Mouse (Mus musculus): ENCODE measurements around the gene Adamts9.

Adamts9 gene

DNA sequence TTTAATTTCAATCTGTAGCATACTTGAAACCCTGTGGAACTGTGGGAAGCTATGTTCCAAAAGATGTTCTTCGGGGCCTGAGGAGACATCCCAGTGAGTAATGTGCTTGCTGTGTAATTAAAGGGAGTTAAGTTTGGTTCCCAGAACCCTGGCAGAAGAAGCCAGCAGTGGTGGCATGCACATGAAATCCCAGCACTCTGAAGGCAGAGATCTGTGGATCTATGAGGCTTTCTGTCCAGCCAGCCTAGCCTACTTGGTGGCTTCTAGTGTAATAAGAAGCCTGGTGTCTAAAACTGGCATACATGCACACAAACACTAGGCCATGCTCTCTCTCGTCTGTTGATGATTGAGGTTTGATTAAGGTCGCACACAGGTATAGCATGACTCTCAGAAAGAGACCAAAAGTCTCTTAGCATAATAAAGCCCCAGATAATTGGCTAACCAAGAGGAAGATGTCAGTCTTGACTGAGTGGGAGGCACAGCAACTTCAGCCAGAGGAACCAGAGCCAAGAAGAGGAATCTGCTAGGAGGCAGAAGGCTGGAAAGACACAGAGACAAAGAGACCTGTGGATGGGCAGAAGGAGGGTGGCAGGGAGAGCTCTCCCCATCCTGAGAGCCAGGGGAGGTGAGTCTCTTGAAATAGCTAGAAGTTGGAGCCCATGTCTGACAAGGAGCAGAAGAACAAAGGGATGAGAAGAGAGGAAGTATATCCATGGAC, 138.9 kb downstream of the Adamts9 start:
- DNase-seq (ENCODE audit: low read depth) = no peak

GRCm38 (mm10) chr6:92803213-92803612, 140.1 kb downstream of the Adamts9 start:
- DNase-seq (ENCODE audit: low read depth) = no peak

DNA sequence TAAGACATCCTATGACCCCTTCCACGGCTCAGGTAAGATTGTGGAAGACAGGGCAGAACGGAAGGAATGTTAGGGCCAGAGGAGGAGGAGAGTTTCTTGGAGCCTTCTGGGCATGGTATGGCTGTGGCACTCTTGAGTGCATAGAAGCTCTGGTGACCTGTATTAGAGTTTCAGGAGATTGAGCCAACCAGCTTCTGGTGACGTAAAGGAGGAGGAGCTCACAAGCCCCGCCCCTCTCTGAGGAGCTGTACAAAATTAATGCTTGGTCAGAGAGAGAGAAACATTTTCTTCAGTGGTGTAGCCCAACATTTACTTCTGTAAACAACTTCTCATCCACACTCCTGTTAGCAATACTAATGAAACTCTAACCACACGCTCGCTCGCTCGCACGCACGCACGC, 140.9 kb downstream of the Adamts9 start:
- DNase-seq (ENCODE audit: low read depth) = no peak

DNA sequence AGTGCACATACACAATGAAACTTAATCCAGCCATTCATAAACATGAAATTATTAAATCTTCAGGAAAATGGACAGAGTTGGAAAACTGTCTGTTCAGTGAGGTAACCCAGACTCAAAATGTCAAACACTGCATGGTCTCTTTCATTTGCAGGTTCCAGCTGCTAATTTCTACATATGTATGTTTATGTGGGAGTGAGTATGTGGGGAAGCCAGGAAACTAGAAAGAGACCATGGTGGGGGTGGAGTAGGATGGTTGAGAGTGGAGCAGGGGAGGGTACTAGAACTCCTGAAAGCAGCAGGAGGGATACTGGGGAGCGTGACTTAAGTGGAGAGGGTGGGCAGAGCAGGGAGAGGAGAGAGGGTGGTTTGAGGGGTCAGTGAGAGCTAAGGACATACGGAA, 141.8 kb downstream of the Adamts9 start:
- no peak for DNase-seq (ENCODE audit: low read depth)

DNA sequence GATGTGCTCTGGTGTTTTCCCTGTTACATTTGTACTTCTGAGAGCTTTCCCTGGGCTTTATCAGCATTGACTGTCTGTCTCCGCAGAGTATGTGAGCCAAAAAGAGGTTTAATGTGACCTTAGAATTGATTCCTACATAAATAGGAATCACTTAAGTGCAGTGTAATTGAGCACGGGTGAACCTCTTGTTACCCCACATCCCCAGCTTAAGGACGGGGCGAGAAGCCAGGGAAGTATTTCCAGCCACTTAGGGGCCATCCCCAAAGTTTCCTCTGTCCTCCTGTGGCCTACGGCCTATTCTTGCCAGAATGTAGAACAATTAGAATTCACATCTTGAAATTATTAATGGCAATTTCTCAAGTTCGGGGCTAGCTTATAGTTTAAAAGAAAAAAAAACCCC, 149.5 kb downstream of the Adamts9 start:
- no peak for DNase-seq (ENCODE audit: low read depth)

DNA sequence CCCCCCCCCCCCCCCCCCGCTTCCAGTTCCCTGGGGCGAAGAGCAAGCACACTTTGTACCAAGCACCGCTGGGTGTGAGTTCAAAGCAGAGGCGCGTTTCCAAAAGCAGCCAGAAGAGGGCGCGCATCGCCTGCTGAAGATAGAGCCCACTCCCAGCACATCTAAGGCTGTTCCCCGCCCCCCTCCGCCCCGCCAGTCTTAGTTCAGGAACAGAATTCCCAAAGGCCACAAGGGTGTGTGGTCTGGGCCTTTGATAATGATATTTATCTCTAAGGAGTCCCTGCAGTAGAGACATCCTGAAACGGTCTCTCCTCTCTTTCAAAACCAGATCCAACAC, 155.9 kb downstream of the Adamts9 start:
- peak; percentile 9 for DNase-seq (ENCODE audit: low read depth)

- no peak for DNase-seq (ENCODE audit: low read depth)
Measured at GRCm38 (mm10) chr6:92786701-92787375, 156.5 kb downstream of the Adamts9 start.

DNA sequence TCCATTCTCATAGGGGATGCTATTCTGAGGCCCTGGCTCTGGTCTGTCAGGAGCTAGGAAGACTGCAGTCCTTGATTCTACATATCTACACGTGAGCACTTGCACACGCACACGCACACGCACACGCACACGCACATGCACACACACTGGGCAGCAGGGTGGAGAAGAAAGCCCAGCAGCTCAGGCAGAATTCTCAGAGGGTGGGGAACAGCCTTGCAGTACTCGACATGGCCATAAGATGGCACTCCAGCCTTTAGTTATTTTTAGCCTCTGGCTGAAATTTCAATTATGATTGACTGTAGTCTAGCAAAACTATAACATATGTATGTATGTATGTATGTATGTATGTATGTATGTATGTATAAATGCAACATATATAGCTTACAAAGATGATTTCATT, 158.5 kb downstream of the Adamts9 start:
- peak; percentile 11 for DNase-seq (ENCODE audit: low read depth)

DNA sequence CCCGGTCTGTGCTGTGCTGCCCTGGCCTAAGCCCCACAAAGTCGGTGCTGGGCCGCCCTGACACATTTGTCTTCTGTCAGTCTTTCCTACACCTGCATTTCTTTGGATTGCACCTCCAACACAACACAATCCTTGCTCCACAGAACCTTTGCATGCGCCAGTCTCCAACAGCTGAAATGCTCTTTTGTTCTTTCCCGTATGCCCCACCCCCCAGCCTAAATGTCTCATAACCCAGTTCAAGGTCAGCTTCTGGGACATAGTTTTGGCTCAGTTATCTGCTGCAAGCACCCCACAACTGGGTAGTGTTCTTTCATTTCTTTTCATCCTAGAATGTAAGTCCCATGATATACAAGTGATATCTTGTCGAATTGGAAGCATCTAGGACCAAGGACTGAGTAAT, 161.8 kb downstream of the Adamts9 start:
- DNase-seq (ENCODE audit: low read depth) = no peak

DNA sequence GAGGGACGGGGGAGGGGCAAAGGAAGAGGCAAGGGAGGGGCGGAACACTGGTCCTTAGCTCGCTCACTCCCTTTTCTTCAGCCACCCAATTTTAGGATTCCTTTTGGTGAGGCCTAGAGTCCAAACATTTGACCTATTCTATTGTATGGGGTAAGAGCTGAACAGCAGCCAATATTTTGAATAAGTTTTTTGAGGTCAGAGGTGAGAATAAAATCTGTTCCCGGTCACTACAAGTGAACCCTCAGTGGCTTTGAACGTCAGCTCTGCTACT, 163.4 kb downstream of the Adamts9 start:
- DNase-seq (ENCODE audit: low read depth) = no peak

DNA sequence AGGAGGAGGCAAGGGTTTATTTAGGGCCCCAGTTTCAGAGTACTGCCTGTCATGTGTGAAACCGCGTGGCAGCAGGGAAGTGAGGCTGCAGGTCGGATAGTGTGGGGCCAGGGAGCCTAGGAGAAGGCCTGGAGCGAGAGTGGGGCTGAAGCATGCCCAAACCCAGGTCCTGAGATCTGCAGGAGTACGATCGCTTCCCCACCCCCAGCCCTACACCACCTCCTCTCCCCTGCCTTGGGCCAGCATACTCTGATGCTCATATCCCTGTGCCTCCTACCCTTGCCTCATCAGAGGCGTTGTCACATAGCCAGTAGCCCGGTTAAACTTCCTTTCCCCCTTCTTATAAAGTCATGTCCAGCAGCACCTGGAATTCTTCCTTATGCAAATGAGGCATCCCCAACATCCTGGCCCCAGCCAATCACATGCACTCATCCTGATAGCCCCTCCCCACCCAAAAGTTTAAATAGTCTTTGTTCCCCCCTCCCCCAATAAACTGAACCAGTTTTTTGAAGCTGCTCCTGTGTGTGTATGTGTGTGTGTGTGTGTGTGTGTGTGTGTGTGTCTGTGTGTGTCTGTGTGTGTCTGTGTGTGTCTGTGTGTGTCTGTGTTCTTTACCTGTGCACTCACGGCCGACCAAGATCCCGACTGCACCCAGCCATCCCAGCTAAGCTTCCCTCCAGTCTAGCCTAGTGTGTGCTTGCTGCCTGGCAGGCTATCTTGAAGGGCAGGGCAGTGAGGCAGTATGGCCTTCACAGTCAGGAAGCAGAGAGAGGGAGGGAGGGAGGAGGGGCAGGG, 164.0 kb downstream of the Adamts9 start:
- DNase-seq (ENCODE audit: low read depth) = no peak

GRCm38 (mm10) chr6:92776356-92776755, 166.9 kb downstream of the Adamts9 start:
- peak; percentile 5 for DNase-seq (ENCODE audit: low read depth)

GRCm38 (mm10) chr6:92762372-92762771, 180.9 kb downstream of the Adamts9 start:
- DNase-seq (ENCODE audit: low read depth) = no peak

DNA sequence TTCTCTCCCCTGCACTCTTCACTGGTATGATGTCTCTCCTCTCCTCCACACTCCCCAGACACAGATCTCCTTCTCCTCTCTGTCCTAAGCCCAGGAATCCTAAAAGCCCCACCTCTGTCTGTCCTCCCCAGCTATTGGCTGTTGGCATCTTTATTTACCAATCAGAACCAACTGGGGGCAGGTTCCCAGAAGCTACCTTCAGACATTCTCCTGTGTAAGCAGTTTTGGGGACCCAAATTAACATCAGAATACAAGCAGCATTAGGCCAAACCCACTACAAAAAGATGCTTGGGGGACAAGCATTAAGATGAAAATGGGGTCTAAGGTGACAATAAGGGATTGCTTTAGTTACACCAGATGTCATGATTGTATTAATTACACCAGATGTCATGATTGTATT, 183.7 kb downstream of the Adamts9 start:
- no peak for DNase-seq (ENCODE audit: low read depth)

- no peak for DNase-seq (ENCODE audit: low read depth)
Measured at GRCm38 (mm10) chr6:92755826-92756225, 187.5 kb downstream of the Adamts9 start.

DNA sequence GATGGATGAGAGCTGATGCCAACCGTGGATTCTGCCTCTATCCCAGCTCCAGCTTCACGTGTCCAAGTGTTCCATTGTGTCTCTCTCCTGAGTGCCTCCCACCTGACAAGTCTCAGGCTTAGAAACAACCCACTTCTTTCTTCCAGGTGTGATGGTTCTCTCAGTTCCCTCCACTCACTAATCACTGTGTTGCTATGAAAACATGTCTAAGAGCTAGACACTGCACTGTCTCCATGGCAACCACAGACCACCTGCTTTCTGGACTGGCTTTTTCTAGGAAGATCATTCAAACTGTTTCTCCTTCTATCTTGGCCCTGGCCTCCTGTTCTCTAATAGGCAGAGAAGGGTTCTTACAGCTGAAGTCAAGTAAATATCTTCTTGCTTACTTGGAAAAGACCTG, 190.6 kb downstream of the Adamts9 start:
- DNase-seq (ENCODE audit: low read depth) = no peak

DNA sequence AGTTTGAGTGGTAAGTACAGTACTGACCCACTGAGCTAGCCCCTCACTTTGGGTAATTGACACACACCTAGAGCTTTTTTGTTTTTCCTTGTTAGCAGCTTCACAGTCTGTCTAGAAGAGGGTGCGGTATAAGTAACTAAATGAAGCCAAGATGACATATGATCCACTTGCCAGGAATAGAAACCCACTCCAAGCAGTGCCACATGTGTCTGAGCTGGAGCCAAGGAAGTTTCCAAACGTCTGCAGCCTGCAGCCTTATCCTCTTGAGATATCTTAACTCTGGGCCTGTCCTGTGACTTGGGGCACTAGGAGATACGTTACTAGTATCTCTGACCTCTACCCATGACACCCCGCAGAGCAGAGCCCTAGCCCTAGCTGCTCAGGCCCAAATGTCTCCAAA, 193.9 kb downstream of the Adamts9 start:
- DNase-seq (ENCODE audit: low read depth) = no peak

DNA sequence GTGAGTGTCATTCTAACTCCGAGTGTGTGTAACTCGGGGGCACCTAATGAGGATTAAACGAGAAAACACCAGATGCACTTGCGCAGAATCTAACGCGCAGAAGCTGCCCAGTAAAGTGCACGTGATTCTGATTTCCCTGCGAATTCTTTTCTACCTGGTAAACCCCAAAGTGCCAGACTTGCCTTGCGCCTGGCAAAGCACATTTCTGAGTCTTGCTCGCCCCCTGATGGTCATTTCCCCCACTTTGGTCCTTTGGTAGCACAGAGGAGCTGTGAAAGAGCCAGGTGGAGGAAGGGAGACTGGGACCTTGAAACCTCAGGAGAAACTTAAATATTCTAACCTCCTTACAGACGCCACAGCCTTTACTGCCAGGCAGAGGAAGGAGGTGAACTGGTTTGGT, 199.7 kb downstream of the Adamts9 start:
- DNase-seq (ENCODE audit: low read depth) = no peak

DNA sequence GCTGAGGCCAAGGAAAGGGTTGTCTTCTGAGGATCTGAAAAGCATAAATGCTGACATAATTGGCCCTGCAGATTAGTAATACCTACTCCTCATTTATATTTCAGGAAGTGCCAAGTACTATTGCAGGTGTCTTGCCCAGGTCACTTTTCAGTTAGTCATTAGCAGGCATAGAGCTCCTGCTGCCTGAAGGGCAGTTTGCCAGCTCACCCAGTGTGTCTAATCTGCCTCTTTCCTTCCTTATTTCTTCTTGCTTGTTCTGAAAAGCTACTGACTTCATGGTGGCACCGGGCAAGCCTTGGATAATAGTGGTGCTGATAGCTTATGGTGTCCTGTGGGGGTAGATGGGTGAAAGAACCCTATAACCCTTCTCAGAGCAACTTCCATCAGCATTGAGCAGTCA, 206.2 kb downstream of the Adamts9 start:
- no peak for DNase-seq (ENCODE audit: low read depth)

DNA sequence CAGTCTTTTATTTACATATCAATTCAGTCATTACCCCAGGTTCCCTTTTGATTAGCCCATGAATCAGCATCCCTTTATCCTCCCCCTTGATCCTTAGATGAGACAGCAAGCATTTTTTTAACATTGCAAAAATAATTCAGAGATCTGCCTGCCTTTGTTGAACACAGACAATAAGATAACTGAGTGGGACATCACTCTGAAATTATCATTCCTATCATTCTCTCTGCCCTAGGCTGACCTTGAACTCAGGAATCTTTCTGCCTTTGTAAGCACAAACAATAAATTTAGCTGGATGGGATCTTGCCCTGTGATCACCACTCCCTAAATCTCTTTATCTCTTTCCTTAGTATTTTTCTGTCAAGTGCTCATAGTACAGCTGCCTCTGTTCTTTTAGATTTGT, 209.6 kb downstream of the Adamts9 start:
- DNase-seq (ENCODE audit: low read depth) = no peak

- no peak for DNase-seq (ENCODE audit: low read depth)
Measured at GRCm38 (mm10) chr6:92728514-92728913, 214.8 kb downstream of the Adamts9 start.

DNA sequence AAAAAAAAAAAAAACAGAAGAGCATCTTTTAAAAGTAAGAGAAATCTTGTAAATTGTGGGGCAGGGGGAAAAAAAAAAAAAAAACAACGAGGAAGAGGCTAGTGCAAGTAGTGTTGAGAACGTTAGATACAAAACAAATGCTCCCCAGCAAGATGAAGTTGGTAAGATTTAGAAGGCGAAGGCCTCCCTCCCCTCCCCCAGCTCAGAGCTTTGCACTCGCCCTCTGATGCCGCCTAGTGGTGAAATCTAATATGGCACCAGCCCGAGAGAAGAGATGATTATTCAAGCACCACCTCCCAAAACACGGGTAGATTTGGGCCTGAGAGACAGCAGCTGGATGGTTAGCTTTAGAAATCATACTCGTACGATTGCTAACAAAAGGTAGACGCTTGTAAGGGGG, 215.2 kb downstream of the Adamts9 start:
- DNase-seq (ENCODE audit: low read depth) = peak; percentile 13

GRCm38 (mm10) chr6:92727351-92727986, 215.8 kb downstream of the Adamts9 start:
- no peak for DNase-seq (ENCODE audit: low read depth)
